Comparison of ENCODE assay signal across 20 mouse cellular contexts in genomic region chr1:127418916-127419575, GRCm38 (mm10).
DNase-seq lines count a peak whose midpoint lies in the region; ATAC-seq lines count a peak whose summit lies in the region.
"Had no signal": no experiment of that assay in that cellular context is flagged by ENCODE, and none has a peak within 500 bp of the region (broad histone marks: within the 10 kb centered on the region; RNA-seq: fewer than 3 reads in every experiment).

No protein-coding gene starts in this region.

- H3K36me3 ChIP-seq in heart, embryonic 13.5 days, result peaks cover 35% of the 10 kb centered on the region
- H3K36me3 ChIP-seq in liver, embryonic 11.5 days (ENCODE audit: control insufficient read depth, insufficient read depth, low read length), result no peaks in the 10 kb centered on the region
- H3K36me3 ChIP-seq in liver, embryonic 13.5 days, result no peaks in the 10 kb centered on the region
- H3K36me3 ChIP-seq in midbrain, embryonic 16.5 days (ENCODE audit: control insufficient read depth, insufficient read depth, low read length), result no peaks in the 10 kb centered on the region

- H3K4me1 ChIP-seq in heart, embryonic 13.5 days, result peaks cover 25% of the 10 kb centered on the region
- H3K4me1 ChIP-seq in liver, embryonic 11.5 days (replicated peaks; ENCODE audit: control insufficient read depth, insufficient read depth, low read length), result no peaks in the 10 kb centered on the region
- H3K4me1 ChIP-seq in liver, embryonic 13.5 days (replicated peaks), result no peaks in the 10 kb centered on the region; the same call in none of the 2 replicates
- H3K4me1 ChIP-seq in midbrain, embryonic 16.5 days (ENCODE audit: control insufficient read depth, insufficient read depth, low read length), result no peaks in the 10 kb centered on the region; the same call in 1 of the 2 replicates
- H3K4me1 ChIP-seq: neural tube, embryonic 12.5 days had no signal

- no peak for DNase-seq in heart, adult 18-20 months
- peak; percentile 20 for DNase-seq in liver
- DNase-seq in liver, embryonic 11.5 days (ENCODE audit: low spot score), result no peak
- DNase-seq in liver, embryonic 13.5 days, result no peak
- DNase-seq in lung, postnatal 36 days, result no peak
- no peak for DNase-seq in cerebellum, postnatal 4 days (ENCODE audit: low spot score in 2 of 2)
- DNase-seq: cerebellum, adult 9-10 months; gastrocnemius, postnatal 36 days; layer of hippocampus, adult 9-11 months; right cerebral cortex, postnatal 4 days; thymus, postnatal 4 days had no signal

- no peaks in the 10 kb centered on the region for H3K9me3 ChIP-seq in heart, embryonic 13.5 days
- no peaks in the 10 kb centered on the region for H3K9me3 ChIP-seq in liver, embryonic 11.5 days (ENCODE audit: control insufficient read depth, low read length)
- no peaks in the 10 kb centered on the region for H3K9me3 ChIP-seq in liver, embryonic 13.5 days (replicated peaks)
- H3K9me3 ChIP-seq in midbrain, embryonic 16.5 days (replicated peaks; ENCODE audit: control insufficient read depth, low read length, poor library complexity, severe bottlenecking), result no peaks in the 10 kb centered on the region
- H3K9me3 ChIP-seq: embryonic facial prominence, embryonic 15.5 days; limb, embryonic 13.5 days; megakaryocyte, embryonic 14.5 days had no signal

- ATAC-seq in heart, embryonic 13.5 days (ENCODE audit: extremely low read depth, insufficient number of reproducible peaks, low FRiP score, low TSS enrichment), result no peak
- no peak for ATAC-seq in liver, embryonic 11.5 days (replicated peaks; ENCODE audit: low FRiP score)
- peak; percentile 67 for ATAC-seq in liver, embryonic 13.5 days (ENCODE audit: low read depth)
- no peak for ATAC-seq in midbrain, embryonic 16.5 days
- ATAC-seq: lung, postnatal 0 days had no signal

- no peak overlapping the region for H3K9ac ChIP-seq in heart, embryonic 13.5 days
- no peak overlapping the region for H3K9ac ChIP-seq in liver, embryonic 11.5 days (ENCODE audit: low read depth, low read length)
- H3K9ac ChIP-seq in liver, embryonic 13.5 days, result no peak overlapping the region
- H3K9ac ChIP-seq in midbrain, embryonic 16.5 days (ENCODE audit: low read depth, low read length), result no peak overlapping the region
- H3K9ac ChIP-seq: embryonic facial prominence, embryonic 15.5 days; limb, embryonic 13.5 days; neural tube, embryonic 12.5 days had no signal

- H3K4me2 ChIP-seq in heart, embryonic 13.5 days, result no peak overlapping the region
- no peak overlapping the region for H3K4me2 ChIP-seq in liver, embryonic 11.5 days
- H3K4me2 ChIP-seq in liver, embryonic 13.5 days, result no peak overlapping the region
- H3K4me2 ChIP-seq in midbrain, embryonic 16.5 days (ENCODE audit: low read length), result no peak overlapping the region
- H3K4me2 ChIP-seq: embryonic facial prominence, embryonic 15.5 days; heart, embryonic 11.5 days; limb, embryonic 13.5 days; neural tube, embryonic 12.5 days had no signal

- H3K27ac ChIP-seq in heart, embryonic 13.5 days (replicated peaks), result 0 out of 2 replicates have a peak overlapping the region, but pooled peaks have one; percentile 36
- no peak overlapping the region for H3K27ac ChIP-seq in liver, embryonic 11.5 days (ENCODE audit: low read depth, low read length)
- no peak overlapping the region for H3K27ac ChIP-seq in liver, embryonic 13.5 days
- H3K27ac ChIP-seq in midbrain, embryonic 16.5 days (ENCODE audit: low read length), result no peak overlapping the region
- H3K27ac ChIP-seq: embryonic facial prominence, embryonic 15.5 days; limb, embryonic 13.5 days; neural tube, embryonic 12.5 days had no signal

- WGBS in heart, embryonic 13.5 days, result 77% methylated on average over 4 of the region's 4 CpGs
- 83% methylated on average over 4 of the region's 4 CpGs for WGBS in liver, embryonic 11.5 days
- 68% methylated on average over 4 of the region's 4 CpGs for WGBS in liver, embryonic 13.5 days (ENCODE audit: insufficient replicate concordance)
- 72% methylated on average over 4 of the region's 4 CpGs for WGBS in midbrain, embryonic 16.5 days

- no peaks in the 10 kb centered on the region for H3K27me3 ChIP-seq in heart, embryonic 13.5 days (replicated peaks)
- no peaks in the 10 kb centered on the region for H3K27me3 ChIP-seq in liver, embryonic 11.5 days (replicated peaks; ENCODE audit: control insufficient read depth, insufficient read depth, low read length)
- no peaks in the 10 kb centered on the region for H3K27me3 ChIP-seq in liver, embryonic 13.5 days
- H3K27me3 ChIP-seq in midbrain, embryonic 16.5 days (ENCODE audit: control insufficient read depth, insufficient read depth, low read depth, low read length), result no peaks in the 10 kb centered on the region
- H3K27me3 ChIP-seq: CH12.LX; embryonic facial prominence, embryonic 15.5 days; limb, embryonic 13.5 days; megakaryocyte, embryonic 14.5 days; neural tube, embryonic 12.5 days had no signal

- H3K4me3 ChIP-seq in heart, embryonic 13.5 days, result no peak overlapping the region
- H3K4me3 ChIP-seq in liver, embryonic 11.5 days (ENCODE audit: low read depth, low read length), result no peak overlapping the region
- H3K4me3 ChIP-seq in liver, embryonic 13.5 days (replicated peaks), result no peak overlapping the region
- H3K4me3 ChIP-seq in midbrain, embryonic 16.5 days (ENCODE audit: low read depth, low read length), result no peak overlapping the region
- H3K4me3 ChIP-seq: embryonic facial prominence, embryonic 15.5 days; limb, embryonic 13.5 days; megakaryocyte, embryonic 14.5 days; neural tube, embryonic 12.5 days had no signal
